Mouse (Mus musculus) E14TG2a.4 (cell line): ENCODE data around the gene Magea1.
"Not testable (repeated sequence)": the region's sequence is repeated elsewhere in the genome, so short reads cannot be mapped to it uniquely, and the experiment has no call there.

Source experiments
- CTCF ChIP-seq: conservative IDR thresholded peaks from 2 replicates; pipeline ENCODE4 v1.5.1; 2014; ENCODE audit warnings: low read length
- NANOG ChIP-seq: IDR thresholded peaks from 2 replicates; pipeline ENCODE4 v1.6.1; 2014; ENCODE audit warnings: borderline replicate concordance, low read length, mixed read lengths
- POU5F1 ChIP-seq: IDR thresholded peaks from 2 replicates; pipeline ENCODE4 v1.6.1; 2014; ENCODE audit warnings: low read length, borderline replicate concordance

DNA sequence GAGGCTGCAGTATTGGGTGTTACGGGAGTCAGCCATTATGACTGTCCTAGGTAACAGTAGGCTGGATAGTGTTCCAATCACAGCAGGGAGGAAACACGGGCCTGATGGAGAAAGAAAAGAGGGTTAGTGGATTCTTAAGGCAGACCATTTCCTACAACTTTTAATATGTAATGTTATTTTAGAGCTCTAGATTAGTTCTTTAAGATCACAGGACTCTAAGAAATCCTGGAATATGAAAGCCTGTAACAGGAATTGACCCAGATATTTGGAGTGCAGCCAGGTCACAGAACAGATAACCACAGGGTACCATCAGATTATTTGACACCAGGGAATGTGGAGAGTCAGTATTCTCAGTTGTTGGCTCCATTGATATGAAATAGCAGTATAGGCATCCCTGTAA lies at the start of gene Magea1:
- not testable (repeated sequence) for TF ChIP-seq CTCF, POU5F1, NANOG
